Mouse (Mus musculus): Measurements from ENCODE around the gene 9130019O22Rik.

GRCm38 (mm10) chr7:127361449-127361848, 25.5 kb downstream of the 9130019O22Rik start:
- TF ChIP-seq EP300 (optimal IDR thresholded peaks at IDR 0.05) (no peak), CTCF (IDR thresholded peaks at IDR 0.05; ENCODE audit: low read depth) (no peak)
